Mouse (Mus musculus): Measurements from ENCODE around the gene Hist2h3c1.
"Not testable (repeated sequence)": the region's sequence is repeated elsewhere in the genome, so short reads cannot be mapped to it uniquely, and the experiment has no call there.

Gene Hist2h3c1

GRCm38 (mm10) chr3:96235836-96236235 is 10.6 kb upstream of the Hist2h3c1 start:
- no peak for DNase-seq

- no peak for DNase-seq
These were observed 9.6 kb upstream of the Hist2h3c1 start for GRCm38 (mm10) chr3:96236834-96237334.

- DNase-seq: no peak
These were observed 9.1 kb upstream of the Hist2h3c1 start for GRCm38 (mm10) chr3:96237335-96237903.

- DNase-seq: no peak
These were observed 8.5 kb upstream of the Hist2h3c1 start for GRCm38 (mm10) chr3:96237904-96238511.

- DNase-seq: peak in 1 of 2 experiments; percentile 73
These were observed 7.3 kb upstream of the Hist2h3c1 start, which contains the start of gene Hist2h3c2 for GRCm38 (mm10) chr3:96238954-96239793. TSS of gene Hist2h3c2 (minus strand) at chr3:96239127.

- peak; percentile 96 to 97 for DNase-seq
These were observed 6.3 kb upstream of the Hist2h3c1 start, which contains the start of gene Hist2h2aa2 for GRCm38 (mm10) chr3:96239949-96240798. TSS of gene Hist2h2aa2 (minus strand) at chr3:96240276.

GRCm38 (mm10) chr3:96240799-96241197 is 5.7 kb upstream of the Hist2h3c1 start:
- DNase-seq: no peak

GRCm38 (mm10) chr3:96243921-96244572 is 2.4 kb upstream of the Hist2h3c1 start:
- DNase-seq: peak in 1 of 2 experiments; percentile 61

- peak; percentile 82 to 93 for DNase-seq
These were observed 1.2 kb upstream of the Hist2h3c1 start, which contains the start of gene Hist2h2aa1 for GRCm38 (mm10) chr3:96245003-96245886. TSS of gene Hist2h2aa1 (plus strand) at chr3:96245497.

- not testable (repeated sequence) for DNase-seq
These were observed 467 bp upstream of the Hist2h3c1 start for GRCm38 (mm10) chr3:96246018-96246417.

- no peak for DNase-seq
These were observed 1.1 kb downstream of the Hist2h3c1 start for GRCm38 (mm10) chr3:96247356-96248140.

GRCm38 (mm10) chr3:96248141-96249033 is 1.9 kb downstream of the Hist2h3c1 start:
- no peak for DNase-seq

GRCm38 (mm10) chr3:96249034-96249345 is 2.5 kb downstream of the Hist2h3c1 start:
- DNase-seq: no peak

GRCm38 (mm10) chr3:96250890-96251289 is 4.4 kb downstream of the Hist2h3c1 start:
- no peak for DNase-seq

GRCm38 (mm10) chr3:96251787-96252186 is 5.3 kb downstream of the Hist2h3c1 start:
- no peak for DNase-seq

- DNase-seq: no peak
These were observed 8.3 kb downstream of the Hist2h3c1 start for GRCm38 (mm10) chr3:96254683-96255355.

GRCm38 (mm10) chr3:96255926-96256593 is 9.6 kb downstream of the Hist2h3c1 start:
- DNase-seq: no peak

GRCm38 (mm10) chr3:96257190-96257589 is 10.7 kb downstream of the Hist2h3c1 start:
- DNase-seq: no peak

Data from kidney, postnatal 25 days (tissue).